Mouse (Mus musculus) heart, postnatal 0 days (tissue): ENCODE measurements around the gene Zfp984.

Experiments
- CTCF ChIP-seq: IDR thresholded peaks from 2 replicates; pipeline ENCODE4 v1.5.1; 2016; ENCODE audit warnings: antibody characterized with exemption, control low read depth, low read depth
- EP300 ChIP-seq: IDR thresholded peaks from 2 replicates; pipeline ENCODE4 v1.6.1; 2016; ENCODE audit warnings: antibody characterized with exemption, low read depth

GRCm38 (mm10) chr4:147847614-147848583 is 38.3 kb upstream of the Zfp984 start, which contains the start of gene Zfp933:
- TF ChIP-seq CTCF (no peak), EP300 (no peak)
